Mouse (Mus musculus): ENCODE measurements around the gene Cdh12.

GRCm38 (mm10) chr15:21375460-21375859 lies 926.4 kb downstream of the Cdh12 start:
- TF ChIP-seq POLR2A (IDR thresholded peaks at IDR 0.05; ENCODE audit: low read depth, low read length) (no peak), CTCF (IDR thresholded peaks at IDR 0.05; ENCODE audit: extremely low read depth, insufficient read depth, insufficient read length, insufficient replicate concordance) (no peak)

All from spleen, adult 2 months (tissue).